Mouse (Mus musculus) limb, embryonic 13.5 days (tissue): ENCODE data around the gene Stxbp1. TPM values are rescaled to one million over a fixed set of nuclear protein-coding genes. Genes with fewer than 3 reads are reported as not detected.

Source experiments
- ATAC-seq: fragments of 200-750 bp; cut with Nextera tagmentation; 2 replicates; pipeline ENCODE4 v1.8.0; 2017; ENCODE audit warnings: low read depth, moderate number of reproducible peaks, moderate TSS enrichment; ENCODE audit not compliant: low FRiP score
- H3K27ac ChIP-seq: fragments of 300-500 bp; sonication (generic); 2 replicates; pipeline ENCODE4 v1.5.1; 2015; ENCODE audit warnings: inconsistent platforms, mild to moderate bottlenecking, moderate library complexity
- H3K27me3 ChIP-seq: fragments of 300-500 bp; sonication (generic); 2 replicates; pipeline ENCODE4 v1.6.1; 2015; ENCODE audit warnings: mild to moderate bottlenecking, inconsistent platforms
- H3K36me3 ChIP-seq: fragments of 300-500 bp; sonication (generic); 2 replicates; pipeline ENCODE4 v1.6.1; 2015; ENCODE audit warnings: inconsistent platforms, mild to moderate bottlenecking, moderate library complexity
- H3K4me1 ChIP-seq: fragments of 300-500 bp; sonication (generic); 2 replicates; pipeline ENCODE4 v1.6.1; 2015; ENCODE audit warnings: inconsistent platforms
- H3K4me2 ChIP-seq: fragments of 300-500 bp; sonication (generic); replicated peaks from 2 replicates; pipeline ENCODE4 v1.6.1; 2015; ENCODE audit warnings: inconsistent platforms, mild to moderate bottlenecking, moderate library complexity
- H3K4me3 ChIP-seq: fragments of 300-500 bp; sonication (generic); 2 replicates; pipeline ENCODE4 v1.5.1; 2015; ENCODE audit warnings: moderate library complexity, mild to moderate bottlenecking, inconsistent platforms
- H3K9ac ChIP-seq: fragments of 300-500 bp; sonication (generic); 2 replicates; pipeline ENCODE4 v1.6.1; 2015; ENCODE audit warnings: mild to moderate bottlenecking, inconsistent platforms
- H3K9me3 ChIP-seq: fragments of 300-500 bp; sonication (generic); 2 replicates; pipeline ENCODE4 v1.6.1; 2016; ENCODE audit warnings: inconsistent platforms
- WGBS: fragments of 180-500 bp; shearing (Covaris S2); methylation state at CpG from one replicate; pipeline ENCODE4 v1.1.7; 2015; 5-methylcytosine and 5-hydroxymethylcytosine counted together
- polyA plus RNA-seq: library from polyadenylated mRNA; unstranded; fragments of >200 nt; fragmentation: Nextera tagmentation; extraction: Ambion mirVana; gene quantifications from 2 replicates; pipeline ENCODE4 v1.2.1, GENCODE M21; 2015

Gene Stxbp1
- polyA plus RNA-seq, 1 experiment from 2014 or later: 20.8 TPM

- 39% methylated on average over 8 of the region's 8 CpGs for WGBS
- Histone ChIP-seq H3K9me3 (no peaks in the 10 kb centered on the region), H3K27me3 (no peaks in the 10 kb centered on the region), H3K4me3 (no peak overlapping the region), H3K4me1 (peaks cover 20% of the 10 kb centered on the region), H3K27ac (no peak overlapping the region), H3K4me2 (no peak overlapping the region), H3K9ac (0 out of 2 replicates have a peak overlapping the region, but pooled peaks have one; percentile 4), H3K36me3 (no peaks in the 10 kb centered on the region)
- ATAC-seq: no peak
Observed at GRCm38 (mm10) chr2:32870275-32871100, 23.4 kb upstream of the Stxbp1 start.

GRCm38 (mm10) chr2:32869721-32870274 is 22.8 kb upstream of the Stxbp1 start:
- ATAC-seq: no peak
- peaks cover 15% of the 10 kb centered on the region for H3K4me1 ChIP-seq
- no peaks in the 10 kb centered on the region for H3K9me3 ChIP-seq
- WGBS: 47% methylated on average over 6 of the region's 6 CpGs
- H3K4me3 ChIP-seq: no peak overlapping the region
- H3K36me3 ChIP-seq: no peaks in the 10 kb centered on the region
- no peak overlapping the region for H3K4me2 ChIP-seq
- no peaks in the 10 kb centered on the region for H3K27me3 ChIP-seq
- H3K27ac ChIP-seq: no peak overlapping the region; the same call in 1 of the 2 replicates
- 0 out of 2 replicates have a peak overlapping the region, but pooled peaks have one; percentile 4 for H3K9ac ChIP-seq

GRCm38 (mm10) chr2:32867354-32867753 is 20.3 kb upstream of the Stxbp1 start:
- Histone ChIP-seq H3K27me3 (no peaks in the 10 kb centered on the region), H3K36me3 (no peaks in the 10 kb centered on the region), H3K9ac (no peak overlapping the region), H3K4me3 (no peak overlapping the region), H3K4me2 (no peak overlapping the region), H3K4me1 (peaks cover 6% of the 10 kb centered on the region; the same call in 1 of the 2 replicates), H3K9me3 (no peaks in the 10 kb centered on the region), H3K27ac (no peak overlapping the region)
- no peak for ATAC-seq
- 79% methylated on average over 4 of the region's 4 CpGs for WGBS

- H3K9ac ChIP-seq: no peak overlapping the region
- H3K4me2 ChIP-seq: no peak overlapping the region
- 68% methylated on average over 2 of the region's 2 CpGs for WGBS
- H3K9me3 ChIP-seq: no peaks in the 10 kb centered on the region
- H3K36me3 ChIP-seq: no peaks in the 10 kb centered on the region
- H3K4me1 ChIP-seq: 0 out of 2 replicates have a peak, but pooled peaks cover under 1% of the 10 kb centered on the region
- H3K27me3 ChIP-seq: no peaks in the 10 kb centered on the region
- H3K27ac ChIP-seq: no peak overlapping the region
- H3K4me3 ChIP-seq: no peak overlapping the region
- ATAC-seq: no peak
Observed at GRCm38 (mm10) chr2:32864755-32865154, 17.7 kb upstream of the Stxbp1 start.

GRCm38 (mm10) chr2:32863317-32863716 is 16.3 kb upstream of the Stxbp1 start:
- Histone ChIP-seq H3K9ac (no peak overlapping the region), H3K27me3 (no peaks in the 10 kb centered on the region), H3K9me3 (no peaks in the 10 kb centered on the region), H3K27ac (no peak overlapping the region), H3K4me1 (no peaks in the 10 kb centered on the region), H3K36me3 (no peaks in the 10 kb centered on the region), H3K4me2 (no peak overlapping the region), H3K4me3 (no peak overlapping the region)
- ATAC-seq: no peak
- 90% methylated on average over 3 of the region's 3 CpGs for WGBS

- Histone ChIP-seq H3K4me3 (no peak overlapping the region), H3K9me3 (no peaks in the 10 kb centered on the region), H3K36me3 (no peaks in the 10 kb centered on the region), H3K27me3 (no peaks in the 10 kb centered on the region), H3K9ac (no peak overlapping the region), H3K4me2 (no peak overlapping the region), H3K4me1 (no peaks in the 10 kb centered on the region), H3K27ac (no peak overlapping the region)
- no peak for ATAC-seq
- 78% methylated on average over 8 of the region's 8 CpGs for WGBS
Observed at GRCm38 (mm10) chr2:32860799-32861198, 13.8 kb upstream of the Stxbp1 start.

- Histone ChIP-seq H3K9me3 (no peaks in the 10 kb centered on the region), H3K4me3 (no peak overlapping the region), H3K27ac (no peak overlapping the region), H3K4me1 (no peaks in the 10 kb centered on the region), H3K4me2 (no peak overlapping the region), H3K27me3 (no peaks in the 10 kb centered on the region), H3K36me3 (no peaks in the 10 kb centered on the region), H3K9ac (no peak overlapping the region)
- 74% methylated on average over 5 of the region's 5 CpGs for WGBS
- ATAC-seq: no peak
Observed at GRCm38 (mm10) chr2:32859622-32860012, 12.6 kb upstream of the Stxbp1 start.

- H3K9me3 ChIP-seq: no peaks in the 10 kb centered on the region
- ATAC-seq: peak; percentile 30; the same call in 1 of the 2 replicates
- WGBS: 48% methylated on average over 10 of the region's 10 CpGs
- no peaks in the 10 kb centered on the region for H3K27me3 ChIP-seq
- H3K4me1 ChIP-seq: no peaks in the 10 kb centered on the region
- H3K4me3 ChIP-seq: no peak overlapping the region
- no peak overlapping the region for H3K27ac ChIP-seq
- no peak overlapping the region for H3K4me2 ChIP-seq
- H3K9ac ChIP-seq: no peak overlapping the region
- no peaks in the 10 kb centered on the region for H3K36me3 ChIP-seq
Observed at GRCm38 (mm10) chr2:32859010-32859621, 12.1 kb upstream of the Stxbp1 start.

GRCm38 (mm10) chr2:32857584-32857983 is 10.5 kb upstream of the Stxbp1 start:
- no peak overlapping the region for H3K27ac ChIP-seq
- H3K4me2 ChIP-seq: no peak overlapping the region
- H3K36me3 ChIP-seq: no peaks in the 10 kb centered on the region
- H3K9me3 ChIP-seq: no peaks in the 10 kb centered on the region
- peaks cover 7% of the 10 kb centered on the region for H3K27me3 ChIP-seq
- no peak overlapping the region for H3K4me3 ChIP-seq
- ATAC-seq: 0 out of 2 replicates have a peak, but pooled peaks have one; percentile 42
- WGBS: under 1% methylated on average over 7 of the region's 7 CpGs
- no peaks in the 10 kb centered on the region for H3K4me1 ChIP-seq
- no peak overlapping the region for H3K9ac ChIP-seq

GRCm38 (mm10) chr2:32855790-32856465 is 8.9 kb upstream of the Stxbp1 start:
- no peak for ATAC-seq
- H3K4me1 ChIP-seq: peaks cover 6% of the 10 kb centered on the region; the same call in 1 of the 2 replicates
- no peak overlapping the region for H3K27ac ChIP-seq
- H3K4me2 ChIP-seq: no peak overlapping the region
- 44% methylated on average over 5 of the region's 5 CpGs for WGBS
- H3K9me3 ChIP-seq: no peaks in the 10 kb centered on the region
- H3K4me3 ChIP-seq: no peak overlapping the region
- H3K36me3 ChIP-seq: no peaks in the 10 kb centered on the region
- H3K27me3 ChIP-seq: peaks cover 23% of the 10 kb centered on the region
- H3K9ac ChIP-seq: no peak overlapping the region

GRCm38 (mm10) chr2:32855046-32855785 is 8.2 kb upstream of the Stxbp1 start:
- 68% methylated on average over 7 of the region's 7 CpGs for WGBS
- no peak overlapping the region for H3K4me3 ChIP-seq
- H3K4me2 ChIP-seq: no peak overlapping the region
- H3K27ac ChIP-seq: no peak overlapping the region
- no peak overlapping the region for H3K9ac ChIP-seq
- no peaks in the 10 kb centered on the region for H3K9me3 ChIP-seq
- H3K27me3 ChIP-seq: peaks cover 24% of the 10 kb centered on the region
- H3K4me1 ChIP-seq: peaks cover 6% of the 10 kb centered on the region; the same call in 1 of the 2 replicates
- no peaks in the 10 kb centered on the region for H3K36me3 ChIP-seq
- no peak for ATAC-seq
